Mouse (Mus musculus) intestine, embryonic 14.5 days (tissue): ENCODE measurements around the gene Tmem136. TPM values are rescaled to one million over a fixed set of nuclear protein-coding genes. Genes with fewer than 3 reads are reported as not detected.

Experiments
- ATAC-seq: fragments of 200-750 bp; cut with Nextera tagmentation; replicated peaks from 2 replicates; pipeline ENCODE4 v1.8.0; 2017; ENCODE audit warnings: low read depth, moderate number of reproducible peaks, moderate TSS enrichment, moderate library complexity; ENCODE audit not compliant: low FRiP score, low TSS enrichment
- DNase-seq: peaks from one replicate; pipeline ENCODE4 v3.0.0-alpha.2; 2018; ENCODE audit warnings: low spot score
- H3K27ac ChIP-seq: fragments of 300-500 bp; sonication (generic); 2 replicates; pipeline ENCODE4 v1.5.1; 2014; ENCODE audit warnings: low read depth, mild to moderate bottlenecking, control low read depth
- H3K27me3 ChIP-seq: fragments of 300-500 bp; sonication (generic); replicated peaks from 2 replicates; pipeline ENCODE4 v1.6.1; 2014; ENCODE audit warnings: low read length, control low read depth; ENCODE audit not compliant: control insufficient read depth, insufficient read depth
- H3K36me3 ChIP-seq: fragments of 300-500 bp; sonication (generic); 2 replicates; pipeline ENCODE4 v1.6.1; 2014; ENCODE audit warnings: low read length, control low read depth; ENCODE audit not compliant: control insufficient read depth, insufficient read depth
- H3K4me1 ChIP-seq: fragments of 300-500 bp; sonication (generic); replicated peaks from 2 replicates; pipeline ENCODE4 v1.6.1; 2014; ENCODE audit warnings: low read length, control low read depth, mixed read lengths; ENCODE audit not compliant: control insufficient read depth, insufficient read depth
- H3K4me2 ChIP-seq: fragments of 300-500 bp; sonication (generic); 2 replicates; pipeline ENCODE4 v1.6.1; 2014; ENCODE audit warnings: low read length
- H3K4me3 ChIP-seq: fragments of 300-500 bp; sonication (generic); 2 replicates; pipeline ENCODE4 v1.5.1; 2014; ENCODE audit warnings: low read depth, low read length, control low read depth, mixed read lengths
- H3K9ac ChIP-seq: fragments of 300-500 bp; sonication (generic); 2 replicates; pipeline ENCODE4 v1.6.1; 2014; ENCODE audit warnings: mild to moderate bottlenecking, low read length
- H3K9me3 ChIP-seq: fragments of 300-500 bp; sonication (generic); 2 replicates; pipeline ENCODE4 v1.6.1; 2016; ENCODE audit warnings: low read length, control low read depth; ENCODE audit not compliant: control insufficient read depth
- WGBS: fragments of 180-500 bp; shearing (Covaris S2); extraction: QIAGEN DNeasy Blood & Tissue Kit; methylation state at CpG from one replicate; pipeline ENCODE4 v1.1.7; 2014; 5-methylcytosine and 5-hydroxymethylcytosine counted together
- polyA plus RNA-seq: library from polyadenylated mRNA; unstranded; fragments of >200 nt; fragmentation: Nextera tagmentation; extraction: Ambion mirVana; gene quantifications from 2 replicates; pipeline ENCODE4 v1.2.1, GENCODE M21; 2014

Tmem136 gene
- polyA plus RNA-seq, 1 experiment from 2014 or later, result 5.8 TPM

- Histone ChIP-seq H3K9me3 (no peaks in the 10 kb centered on the region), H3K27ac (peak overlapping the region; percentile 94), H3K9ac (peak overlapping the region; percentile 93), H3K4me2 (peak overlapping the region; percentile 85), H3K36me3 (peaks cover 11% of the 10 kb centered on the region; the same call in 1 of the 2 replicates), H3K4me3 (peak overlapping the region; percentile 88), H3K4me1 (peaks cover 36% of the 10 kb centered on the region), H3K27me3 (no peaks in the 10 kb centered on the region)
- 19% methylated on average over 22 of the region's 22 CpGs for WGBS
- ATAC-seq (no peak), DNase-seq (no peak)
Observed at GRCm38 (mm10) chr9:43106426-43107186, 9.8 kb downstream of the Tmem136 start.

DNA sequence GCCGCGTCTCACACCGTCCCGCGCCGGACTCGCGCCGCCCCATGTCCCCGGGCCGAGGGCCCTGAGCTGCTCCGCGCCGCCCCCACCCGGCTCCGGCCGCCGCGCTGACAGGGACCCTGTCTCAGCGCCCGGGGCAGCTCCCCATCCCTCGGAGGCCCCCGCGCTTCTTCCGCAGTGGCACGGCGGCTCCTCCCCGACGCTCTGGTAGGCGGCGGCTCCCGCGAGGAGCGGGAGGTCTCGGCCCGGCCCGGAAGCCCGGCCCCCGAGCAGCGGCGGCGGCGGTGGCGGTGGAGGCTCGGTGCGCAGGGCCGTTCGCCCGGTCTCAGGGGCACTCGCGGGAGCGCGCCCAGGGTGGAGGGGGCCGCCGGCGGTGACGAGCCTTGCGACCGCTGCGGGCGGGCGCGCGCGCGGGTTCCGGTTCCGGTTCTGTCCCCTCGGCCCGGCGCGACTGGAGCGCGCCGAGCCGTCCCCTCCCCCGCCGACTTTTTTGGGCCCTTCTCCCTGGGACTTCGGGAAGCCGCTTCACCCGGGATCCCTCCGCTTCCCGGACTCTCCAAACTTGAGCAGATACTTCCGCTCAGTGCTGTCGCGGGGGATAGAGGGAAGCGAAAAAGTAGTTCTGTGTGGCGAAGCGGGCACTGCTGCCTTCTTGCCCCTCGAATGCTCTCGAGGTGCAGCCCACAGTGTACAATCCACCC, 10.6 kb downstream of the Tmem136 start:
- peak; percentile 95 for DNase-seq
- under 1% methylated on average over 79 of the region's 91 CpGs for WGBS
- ATAC-seq, result peak; percentile 90

DNA sequence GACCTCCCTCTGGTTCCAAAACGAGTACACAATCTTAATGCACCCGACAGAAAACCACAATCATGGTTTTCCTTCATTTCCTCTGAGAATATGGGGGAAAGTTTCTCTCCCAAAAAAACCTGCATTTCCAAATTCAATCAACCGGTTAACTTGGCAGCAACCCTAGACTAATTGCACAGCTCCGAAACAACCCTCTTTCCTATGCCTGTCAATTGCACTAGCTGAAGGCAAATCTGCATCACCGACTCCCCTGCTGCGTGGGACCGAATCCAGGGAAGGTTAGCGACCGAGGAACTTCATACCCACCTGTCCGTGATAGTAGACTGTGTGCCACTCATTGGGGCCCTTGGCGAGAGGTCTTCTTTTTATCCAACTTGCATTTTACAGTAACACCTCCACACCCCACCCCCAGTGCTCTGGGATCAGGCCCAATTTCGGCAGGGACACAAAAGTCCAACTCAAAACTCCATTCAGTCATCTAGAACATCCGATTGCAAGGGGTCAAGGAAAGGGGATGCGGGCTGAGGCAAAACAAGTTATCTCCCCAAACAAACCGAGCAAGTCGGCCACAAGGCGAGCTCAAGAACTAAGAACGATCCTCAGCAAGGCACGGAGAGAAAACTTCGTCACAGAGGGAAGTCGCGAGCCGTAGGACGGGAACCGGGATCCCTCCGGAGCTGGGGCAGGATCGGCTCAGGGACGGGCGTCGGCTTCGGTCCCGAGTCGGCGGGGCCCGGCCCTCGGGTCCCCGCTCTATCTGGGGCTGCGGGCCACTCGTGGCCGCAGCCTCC, 11.3 kb downstream of the Tmem136 start:
- H3K4me3 ChIP-seq, result peak overlapping the region; percentile 88
- peak overlapping the region; percentile 85 for H3K4me2 ChIP-seq
- H3K27me3 ChIP-seq, result no peaks in the 10 kb centered on the region
- peak; percentile 80 for DNase-seq
- no peaks in the 10 kb centered on the region for H3K9me3 ChIP-seq
- peak overlapping the region; percentile 93 for H3K9ac ChIP-seq
- no peaks in the 10 kb centered on the region; the same call in 1 of the 2 replicates for H3K36me3 ChIP-seq
- H3K27ac ChIP-seq, result peak overlapping the region; percentile 94
- WGBS, result 0% methylated on average over 35 of the region's 40 CpGs
- ATAC-seq, result no peak
- H3K4me1 ChIP-seq, result peaks cover 36% of the 10 kb centered on the region

More for the DNA sequence above, 10.6 kb downstream of the Tmem136 start:
- H3K36me3 ChIP-seq, result peaks cover 4% of the 10 kb centered on the region; the same call in 1 of the 2 replicates
- peak overlapping the region; percentile 88 for H3K4me3 ChIP-seq
- peak overlapping the region; percentile 93 for H3K9ac ChIP-seq
- H3K4me1 ChIP-seq, result peaks cover 36% of the 10 kb centered on the region
- H3K9me3 ChIP-seq, result no peaks in the 10 kb centered on the region
- H3K27me3 ChIP-seq, result no peaks in the 10 kb centered on the region
- H3K27ac ChIP-seq, result peak overlapping the region; percentile 94
- peak overlapping the region; percentile 85 for H3K4me2 ChIP-seq

DNA sequence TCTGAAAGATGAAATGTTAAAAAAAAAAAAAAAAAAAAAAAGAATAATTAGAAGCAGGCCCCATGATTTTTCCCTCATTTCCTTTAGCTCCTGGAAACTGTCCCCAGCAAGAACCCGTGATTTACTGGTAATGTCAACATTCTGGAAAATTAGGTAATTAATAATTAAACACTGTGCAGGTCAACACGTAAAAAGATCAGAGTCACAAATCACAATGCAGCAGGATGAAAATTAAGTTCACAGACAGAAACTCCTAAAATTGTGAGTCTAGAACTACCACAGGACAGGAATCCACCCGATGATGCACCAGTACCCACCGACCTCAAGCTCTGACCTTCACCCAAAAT, 11.9 kb downstream of the Tmem136 start:
- no peaks in the 10 kb centered on the region for H3K27me3 ChIP-seq
- peak overlapping the region; percentile 94; the same call in 1 of the 2 replicates for H3K27ac ChIP-seq
- no peaks in the 10 kb centered on the region; the same call in 1 of the 2 replicates for H3K36me3 ChIP-seq
- DNase-seq (no peak), ATAC-seq (no peak)
- H3K4me2 ChIP-seq, result peak overlapping the region; percentile 85
- no peaks in the 10 kb centered on the region for H3K9me3 ChIP-seq
- 2% methylated on average over 4 of the region's 4 CpGs for WGBS
- peak overlapping the region; percentile 88 for H3K4me3 ChIP-seq
- H3K9ac ChIP-seq, result peak overlapping the region; percentile 93
- peaks cover 36% of the 10 kb centered on the region for H3K4me1 ChIP-seq

DNA sequence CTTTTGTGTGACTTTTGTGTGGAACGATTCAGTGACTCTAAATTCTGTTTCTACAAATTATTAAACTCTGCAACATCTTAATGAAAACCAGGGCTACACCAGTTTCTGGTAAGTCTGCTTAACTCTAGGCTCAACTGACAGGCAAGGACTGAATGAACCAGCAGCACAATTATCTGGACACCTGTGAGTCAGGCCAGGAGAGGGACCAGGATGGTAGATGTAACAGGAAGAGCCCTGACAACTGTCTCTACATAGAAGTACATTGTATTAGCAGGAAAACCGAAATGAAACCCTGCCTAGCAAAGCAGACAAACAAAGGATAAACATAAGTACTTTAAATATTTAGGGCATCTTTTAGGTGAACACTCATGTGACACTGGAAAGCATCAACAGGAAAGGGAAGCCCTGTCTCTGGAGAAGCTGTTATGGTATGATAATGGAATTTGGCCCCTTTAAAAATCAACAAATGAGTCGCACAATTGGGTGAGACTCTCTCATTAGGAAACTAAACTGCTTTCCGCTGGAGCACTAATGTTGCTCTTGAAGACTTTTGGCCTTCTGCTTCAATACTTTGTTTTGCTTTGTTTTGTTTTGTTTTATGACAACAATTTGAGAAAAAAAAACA, 12.6 kb downstream of the Tmem136 start:
- Histone ChIP-seq H3K4me3 (peak overlapping the region; percentile 88), H3K36me3 (no peaks in the 10 kb centered on the region; the same call in 1 of the 2 replicates), H3K4me1 (peaks cover 36% of the 10 kb centered on the region), H3K9me3 (no peaks in the 10 kb centered on the region), H3K4me2 (peak overlapping the region; percentile 85), H3K9ac (peak overlapping the region; percentile 93), H3K27me3 (no peaks in the 10 kb centered on the region), H3K27ac (no peak overlapping the region)
- DNase-seq (no peak), ATAC-seq (no peak)
- WGBS, result 17% methylated on average over 4 of the region's 4 CpGs

DNA sequence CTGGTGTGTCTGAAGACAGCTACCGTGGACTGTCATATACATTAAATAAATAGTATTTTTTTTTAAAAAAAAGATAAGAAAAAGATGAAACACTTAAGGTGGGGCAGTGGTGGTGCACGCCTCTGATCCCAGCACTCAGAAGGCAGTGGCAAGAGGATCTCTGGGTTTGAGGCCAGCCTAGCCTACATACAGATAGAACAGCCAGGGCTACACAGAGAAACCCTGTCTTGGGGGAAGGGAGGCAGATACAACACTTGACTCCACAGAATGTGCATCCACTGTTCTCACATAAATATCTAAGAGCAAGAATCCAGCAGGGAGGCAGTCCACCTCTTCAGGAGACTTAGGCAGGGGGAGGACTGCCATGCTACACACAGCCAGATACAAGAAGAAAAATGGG, 13.4 kb downstream of the Tmem136 start:
- peaks cover 36% of the 10 kb centered on the region for H3K4me1 ChIP-seq
- H3K9ac ChIP-seq, result 0 out of 2 replicates have a peak overlapping the region, but pooled peaks have one; percentile 25
- WGBS, result 83% methylated on average over 2 of the region's 2 CpGs
- H3K36me3 ChIP-seq, result no peaks in the 10 kb centered on the region
- no peaks in the 10 kb centered on the region for H3K9me3 ChIP-seq
- no peaks in the 10 kb centered on the region for H3K27me3 ChIP-seq
- peak overlapping the region; percentile 88 for H3K4me3 ChIP-seq
- no peak overlapping the region for H3K27ac ChIP-seq
- ATAC-seq (no peak), DNase-seq (no peak)
- peak overlapping the region; percentile 85 for H3K4me2 ChIP-seq

DNA sequence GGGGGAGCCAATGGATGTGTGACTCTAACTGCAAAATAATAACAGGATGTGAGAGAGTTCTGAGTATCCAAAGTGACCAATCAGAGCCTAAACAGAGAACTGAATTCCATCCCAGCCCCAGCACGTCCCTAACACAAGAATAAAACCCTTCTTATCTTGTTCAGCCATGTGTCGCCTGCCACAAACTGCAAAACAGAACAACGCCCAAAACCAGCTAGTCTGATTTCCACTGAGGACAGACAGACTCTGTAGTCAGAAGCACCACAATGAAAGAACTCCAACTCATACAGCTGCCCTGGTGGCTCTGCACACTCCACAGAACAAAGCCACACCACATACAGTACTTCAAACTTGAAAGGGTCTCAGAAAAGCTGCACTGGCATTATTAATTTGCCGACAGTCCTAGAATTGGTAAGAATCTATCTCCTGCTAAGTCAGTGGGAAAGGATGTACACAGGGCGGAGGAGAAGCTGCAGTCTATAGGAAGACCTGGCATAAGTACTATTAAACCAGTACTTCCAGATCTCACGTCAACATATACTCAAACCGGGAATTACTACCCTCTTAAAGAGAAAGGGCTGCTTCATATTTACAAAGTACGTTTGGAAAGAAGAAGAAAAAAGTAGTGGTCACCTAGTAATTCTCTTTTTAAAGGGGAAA, 14.3 kb downstream of the Tmem136 start:
- H3K4me2 ChIP-seq, result peak overlapping the region; percentile 85; the same call in 1 of the 2 replicates
- H3K4me1 ChIP-seq, result peaks cover 31% of the 10 kb centered on the region
- H3K27me3 ChIP-seq, result no peaks in the 10 kb centered on the region
- H3K9me3 ChIP-seq, result no peaks in the 10 kb centered on the region
- WGBS, result 63% methylated on average over 8 of the region's 8 CpGs
- H3K27ac ChIP-seq, result no peak overlapping the region
- ATAC-seq (no peak), DNase-seq (no peak)
- H3K9ac ChIP-seq, result no peak overlapping the region
- H3K4me3 ChIP-seq, result no peak overlapping the region
- no peaks in the 10 kb centered on the region for H3K36me3 ChIP-seq
